Mouse (Mus musculus): Measurements from ENCODE around the gene Stxbp3.
"Not testable (repeated sequence)": the region's sequence is repeated elsewhere in the genome, so short reads cannot be mapped to it uniquely, and the experiment has no call there.

The Stxbp3 gene

DNA sequence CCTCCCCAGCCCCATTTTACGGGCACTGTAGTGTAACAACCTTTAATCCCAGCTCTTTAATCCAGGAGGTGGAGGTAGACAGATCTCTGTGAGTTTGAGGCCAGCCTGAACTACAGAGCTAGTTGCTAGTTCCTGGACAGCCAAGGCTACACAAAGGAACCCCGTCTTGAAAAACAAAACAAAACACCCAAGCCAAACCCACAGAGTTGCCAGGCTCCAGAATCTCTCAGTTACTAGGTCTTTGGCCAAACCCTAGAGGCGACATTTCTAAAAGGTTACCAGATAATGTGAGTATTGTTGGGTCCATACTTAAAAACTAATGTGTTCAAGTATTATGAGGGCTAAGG lies 16.8 kb upstream of the Stxbp3 start:
- no peak for DNase-seq (ENCODE audit: low read depth, low spot score)

DNA sequence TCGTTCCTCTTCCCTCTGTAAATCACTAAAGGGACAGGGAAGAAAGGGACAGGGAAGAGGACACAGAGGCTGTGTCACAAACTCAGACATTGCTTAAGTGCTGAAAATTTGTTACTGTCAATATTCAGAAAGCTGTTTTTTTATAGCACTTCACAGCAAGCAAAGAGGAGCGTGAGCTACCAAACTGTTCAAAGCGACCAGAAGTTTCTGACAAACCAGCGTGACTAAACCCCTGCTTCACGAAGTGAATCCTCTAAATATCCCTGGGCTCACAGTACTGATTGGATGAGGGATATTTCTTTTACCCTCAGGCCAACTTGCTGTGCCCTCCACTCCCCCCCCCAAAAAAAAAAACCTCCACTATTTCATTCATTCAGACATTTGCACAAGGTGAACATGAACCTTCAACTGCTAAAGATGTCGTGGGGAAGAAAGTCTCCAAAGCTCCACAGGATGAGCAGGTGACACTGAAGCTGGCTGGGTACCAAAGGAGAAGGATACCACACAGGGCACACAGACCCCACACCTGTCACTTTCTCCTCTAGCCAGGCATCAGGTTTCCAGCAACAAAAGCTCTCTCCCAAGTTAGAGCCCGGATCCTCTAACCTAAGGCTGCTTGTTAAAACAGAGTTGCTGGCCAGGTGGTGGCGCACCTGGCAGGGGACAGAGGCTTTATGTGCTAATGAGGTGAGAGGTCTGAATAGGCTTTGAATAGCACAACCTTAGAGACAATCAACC lies 16.2 kb upstream of the Stxbp3 start:
- DNase-seq (ENCODE audit: low read depth, low spot score): no peak

DNA sequence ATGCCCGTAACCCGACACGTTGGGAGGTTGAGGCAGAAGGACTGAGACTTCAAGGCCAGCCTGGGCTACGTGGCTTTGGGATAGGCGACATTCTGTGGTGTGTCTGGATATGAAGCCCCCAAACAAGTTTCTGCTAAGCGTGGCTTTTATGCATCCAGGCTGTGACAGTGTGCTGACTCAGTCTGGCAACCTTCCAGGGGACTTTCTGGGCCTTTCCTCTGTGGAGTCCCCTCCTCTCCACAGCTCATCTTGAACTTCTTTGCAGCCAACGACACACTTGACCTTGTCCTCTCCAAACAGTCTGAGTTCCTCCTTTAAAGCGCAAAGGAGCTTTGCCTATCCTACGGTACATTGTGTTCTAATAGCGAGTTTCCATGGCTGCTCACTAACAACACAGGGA lies 15.5 kb upstream of the Stxbp3 start:
- DNase-seq (ENCODE audit: low read depth, low spot score): no peak

DNA sequence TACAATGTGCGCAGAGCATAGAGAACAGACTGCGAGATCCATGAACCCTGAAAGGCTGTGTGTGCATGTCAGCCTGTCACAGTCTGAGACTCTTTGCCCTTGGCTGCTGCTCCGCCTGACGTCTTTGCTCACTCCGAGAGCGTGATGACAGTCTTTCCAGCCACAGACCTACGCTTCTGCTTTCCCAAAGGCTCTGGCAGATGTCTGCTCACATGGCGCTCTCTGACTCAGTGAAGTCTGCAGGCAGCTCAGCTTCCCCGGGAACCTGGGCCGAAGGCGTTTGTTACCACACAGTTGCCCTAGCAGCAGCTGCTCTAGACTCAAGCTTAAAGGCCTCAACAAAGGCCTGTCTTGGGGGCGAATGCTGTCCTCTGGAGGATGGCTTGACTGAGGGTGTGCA lies 15.0 kb upstream of the Stxbp3 start:
- no peak for DNase-seq (ENCODE audit: low read depth, low spot score)

DNA sequence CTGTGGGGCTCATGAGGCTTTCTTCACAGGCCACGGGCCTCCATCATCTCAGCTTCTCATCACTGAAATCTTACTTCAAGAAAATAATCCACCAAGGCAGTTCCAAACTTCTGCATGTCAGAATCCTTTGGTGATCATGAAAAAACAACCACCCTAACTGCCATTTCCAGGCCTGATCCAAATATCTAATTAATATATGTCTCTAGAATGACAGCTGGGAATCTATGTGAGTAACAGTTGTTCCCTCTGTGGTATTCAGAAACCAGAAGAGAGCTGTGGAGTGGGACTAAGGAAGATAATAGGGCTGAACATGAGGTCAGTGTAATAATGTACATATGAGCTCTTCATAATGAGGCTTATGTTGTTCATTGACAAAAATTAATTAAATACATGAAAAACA lies 12.9 kb upstream of the Stxbp3 start:
- no peak for DNase-seq (ENCODE audit: low read depth, low spot score)

DNA sequence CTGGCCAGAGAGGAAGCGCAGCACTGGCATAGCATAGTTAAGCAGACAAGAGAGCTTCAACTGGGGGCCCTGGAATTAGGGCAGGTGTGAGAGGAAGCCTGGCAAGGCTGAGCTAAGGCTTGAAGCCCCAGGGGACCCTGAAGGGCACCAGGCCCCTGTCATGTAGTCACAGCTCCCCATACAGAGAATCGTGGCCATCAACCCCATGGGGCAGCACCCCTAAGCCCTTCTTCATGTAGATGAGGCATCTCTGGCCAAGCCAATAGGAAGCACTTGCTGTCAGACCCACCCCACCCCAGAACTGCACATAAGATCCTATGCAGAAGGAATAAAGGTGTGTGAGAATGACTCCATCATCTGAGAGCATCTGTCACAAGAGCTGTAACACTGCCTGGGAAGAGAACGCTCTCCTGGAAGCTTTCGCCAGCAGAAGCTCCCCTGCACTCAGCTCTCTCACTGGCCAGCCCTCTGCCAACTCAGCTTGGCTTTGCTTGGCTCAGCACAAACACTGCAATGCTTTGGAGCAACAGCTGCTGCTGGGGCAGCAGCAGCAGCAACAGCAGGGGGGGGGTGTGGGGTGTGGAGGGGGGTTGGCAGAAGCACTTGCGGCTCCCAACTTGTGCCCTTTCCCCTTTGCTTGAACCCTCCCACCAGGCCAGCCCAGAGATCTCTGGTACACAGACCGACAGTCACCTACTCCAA lies 11.8 kb upstream of the Stxbp3 start:
- DNase-seq (ENCODE audit: low read depth, low spot score): no peak

DNA sequence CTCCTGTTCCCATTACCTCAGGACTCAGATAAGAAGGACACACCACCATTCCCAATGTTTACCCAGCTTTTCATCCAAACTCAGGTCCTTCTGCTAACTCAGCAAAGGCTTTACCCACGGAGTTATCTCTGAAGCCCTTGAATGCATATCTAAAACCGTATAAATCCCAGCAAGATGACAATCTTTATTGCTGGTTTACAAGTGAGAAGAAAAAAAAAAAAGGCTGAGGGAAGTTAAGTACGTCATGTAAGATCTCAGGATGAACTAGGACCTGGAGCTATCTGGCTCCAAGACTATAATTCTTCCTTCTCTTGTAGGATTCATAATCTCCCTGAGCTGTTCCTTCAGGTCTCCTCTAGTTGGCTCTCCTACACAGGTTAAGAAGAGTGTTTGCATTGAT lies 11.2 kb upstream of the Stxbp3 start:
- DNase-seq (ENCODE audit: low read depth, low spot score): no peak

DNA sequence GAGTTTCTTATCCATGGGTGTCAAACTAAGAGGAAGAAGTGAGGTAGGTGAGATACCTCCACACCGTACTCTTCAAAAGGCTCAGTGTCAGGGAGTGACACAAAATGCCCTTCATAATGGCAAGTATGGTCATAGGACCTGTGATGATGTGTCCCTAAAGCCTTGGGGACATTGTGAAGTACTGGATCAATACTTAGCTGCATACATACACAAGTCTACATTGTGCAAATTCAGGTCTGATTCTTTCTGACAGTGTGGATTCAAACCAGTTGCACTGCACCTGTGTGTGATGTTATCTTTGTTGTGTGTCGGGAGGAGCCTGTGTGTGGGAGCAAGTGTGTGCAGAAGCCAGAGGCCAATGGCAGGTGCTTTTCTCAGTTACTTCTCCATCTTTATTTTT lies 10.7 kb upstream of the Stxbp3 start:
- no peak for DNase-seq (ENCODE audit: low read depth, low spot score)

DNA sequence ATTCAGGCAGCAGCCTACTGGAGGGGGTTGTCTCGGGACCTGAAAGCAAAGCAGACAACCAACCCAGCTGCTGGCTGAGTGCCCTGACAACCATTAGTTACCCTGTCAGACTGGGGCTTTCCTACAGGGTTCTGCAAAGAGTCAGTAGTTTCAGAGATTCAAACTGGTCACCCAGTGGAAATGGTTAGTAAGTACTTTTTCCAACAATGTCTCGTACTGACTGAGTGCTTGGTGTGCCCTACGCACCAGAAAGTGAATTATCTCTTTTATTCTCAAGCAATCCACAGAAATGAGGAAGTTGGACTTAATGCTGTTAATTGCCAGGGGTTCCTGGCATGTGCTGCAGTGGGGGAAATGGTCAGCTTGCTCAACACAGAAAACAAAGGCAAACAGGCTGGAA lies 10.2 kb upstream of the Stxbp3 start:
- DNase-seq (ENCODE audit: low read depth, low spot score): no peak

DNA sequence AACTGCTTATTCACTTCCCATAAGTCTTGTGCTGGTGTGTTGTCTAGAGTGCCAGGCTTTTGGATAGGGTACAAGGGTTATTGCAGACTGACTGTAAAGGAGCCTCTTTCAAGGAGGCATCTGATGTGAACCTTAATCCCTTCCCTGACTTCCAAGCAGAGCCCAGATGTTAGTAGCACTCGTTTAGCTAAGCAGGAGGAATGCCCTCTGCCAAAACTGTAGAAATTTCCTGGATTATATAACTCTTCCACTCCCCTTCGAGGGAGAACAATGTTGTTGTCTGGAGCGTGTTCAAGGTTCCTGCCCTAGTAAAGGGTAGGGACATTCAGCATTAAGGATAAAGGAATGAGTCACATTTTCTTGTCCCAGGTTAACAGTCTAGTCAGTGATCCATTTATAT lies 6.3 kb upstream of the Stxbp3 start:
- no peak for DNase-seq (ENCODE audit: low read depth, low spot score)

DNA sequence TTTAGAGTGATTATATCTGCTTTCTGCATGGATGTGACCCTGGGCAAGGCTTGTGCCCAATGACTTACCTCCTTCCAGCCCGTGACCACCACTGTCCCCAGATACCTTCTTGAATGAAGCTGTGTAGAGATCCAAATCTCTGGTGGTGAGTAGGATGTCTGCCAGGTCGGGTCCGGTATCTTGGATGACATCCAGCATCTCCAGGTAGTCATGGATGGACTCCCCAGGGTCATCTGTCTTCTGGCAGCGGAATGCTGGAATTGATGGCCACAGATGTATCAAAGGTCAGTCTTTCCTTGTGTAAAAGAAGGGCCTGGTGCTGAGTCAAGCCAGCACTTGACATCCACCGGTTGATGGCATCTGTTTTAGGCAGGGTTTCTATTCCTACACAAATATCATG lies 4.2 kb upstream of the Stxbp3 start:
- DNase-seq (ENCODE audit: low read depth, low spot score): no peak

DNA sequence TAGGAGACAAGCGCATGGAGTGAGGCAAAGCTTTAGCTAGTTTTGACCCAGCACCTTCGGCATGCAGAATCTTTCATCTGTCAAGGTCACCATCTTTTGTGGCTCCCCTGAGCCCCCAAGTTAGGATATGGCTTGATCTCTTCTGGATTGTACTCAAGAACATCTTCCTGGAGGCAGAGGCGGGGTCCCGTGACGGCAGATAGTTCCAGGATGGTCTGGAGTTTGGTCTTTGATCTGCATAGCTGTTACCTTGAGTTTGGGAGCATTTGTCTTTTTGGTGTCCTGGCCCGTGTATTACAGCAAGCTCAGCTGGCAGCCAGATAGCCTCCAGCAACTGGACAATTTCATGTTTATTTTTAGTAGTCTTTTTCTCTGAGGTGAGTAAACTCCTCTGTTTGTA lies 3.7 kb upstream of the Stxbp3 start:
- no peak for DNase-seq (ENCODE audit: low read depth, low spot score)

DNA sequence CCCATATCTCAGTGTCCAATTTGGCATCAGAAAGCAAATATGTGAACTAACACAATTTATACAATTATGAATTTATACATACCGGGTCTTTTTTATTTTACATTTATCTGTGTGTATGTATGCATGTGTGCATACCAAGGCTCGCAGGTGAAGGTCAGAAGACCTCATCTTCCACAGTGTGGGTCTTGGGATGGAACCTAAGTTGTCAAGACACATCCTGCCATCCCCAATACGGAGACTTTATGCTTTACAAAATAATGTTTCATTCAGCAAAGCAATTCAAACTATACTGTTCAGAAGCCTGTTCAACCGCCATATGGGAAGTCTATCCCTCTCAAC lies 359 bp upstream of the Stxbp3 start:
- DNase-seq (ENCODE audit: low read depth, low spot score): no peak

DNA sequence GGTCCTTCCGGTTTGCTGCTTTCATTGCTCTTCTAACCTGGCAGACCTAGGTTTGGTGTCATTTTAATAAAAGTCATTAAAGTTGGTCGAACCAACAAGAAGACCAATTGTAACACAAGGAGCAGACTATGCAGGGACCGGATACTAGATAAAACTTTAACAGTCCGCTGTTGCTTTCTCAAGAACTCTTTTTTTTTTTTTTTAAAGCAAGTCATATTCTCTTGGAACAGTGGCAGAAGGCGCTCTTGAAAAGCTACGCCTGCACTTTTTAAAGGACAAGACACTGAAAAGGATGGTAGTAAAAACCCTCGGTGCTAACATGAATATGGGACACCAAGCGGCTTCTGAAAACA lies 703 bp downstream of the Stxbp3 start:
- no peak for DNase-seq (ENCODE audit: low read depth, low spot score)

DNA sequence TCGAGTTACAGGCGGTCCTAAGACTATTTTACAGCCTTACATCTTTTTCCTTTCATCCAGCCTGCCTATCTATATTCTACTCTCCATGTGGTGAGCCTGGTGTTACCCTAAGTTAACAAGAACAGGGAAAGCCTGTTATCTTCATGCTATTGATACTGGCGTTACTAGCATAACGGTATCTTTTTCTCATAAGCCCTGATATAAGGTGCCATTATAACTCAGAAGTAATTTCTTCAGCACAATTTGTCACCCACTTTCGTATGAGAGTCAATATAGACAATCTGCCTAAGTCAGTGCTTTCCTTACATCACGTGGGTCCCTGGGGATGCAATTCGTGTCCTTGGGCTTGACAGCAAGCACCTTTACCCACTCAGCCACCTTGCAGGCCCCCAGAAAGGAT lies 1.3 kb downstream of the Stxbp3 start:
- DNase-seq (ENCODE audit: low read depth, low spot score): no peak

DNA sequence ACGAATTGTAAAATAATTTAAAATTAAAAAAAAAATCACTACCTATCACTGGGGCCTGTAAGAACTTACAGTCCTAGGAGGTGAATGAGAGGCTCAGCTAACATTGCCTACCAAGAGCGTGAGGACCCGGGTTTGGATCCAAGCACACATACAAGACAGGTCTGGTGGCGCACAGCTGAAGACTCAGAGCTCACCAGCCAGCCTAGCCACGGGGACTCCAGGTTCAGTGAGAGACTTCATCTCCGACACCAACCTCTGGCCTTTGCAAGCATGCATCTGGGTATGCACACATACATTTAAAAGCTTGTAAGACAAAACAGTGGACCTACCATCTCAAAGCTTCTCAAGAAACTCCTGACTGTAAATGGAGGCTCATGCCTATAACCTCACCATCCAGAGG lies 3.4 kb downstream of the Stxbp3 start:
- DNase-seq (ENCODE audit: low read depth, low spot score): no peak

DNA sequence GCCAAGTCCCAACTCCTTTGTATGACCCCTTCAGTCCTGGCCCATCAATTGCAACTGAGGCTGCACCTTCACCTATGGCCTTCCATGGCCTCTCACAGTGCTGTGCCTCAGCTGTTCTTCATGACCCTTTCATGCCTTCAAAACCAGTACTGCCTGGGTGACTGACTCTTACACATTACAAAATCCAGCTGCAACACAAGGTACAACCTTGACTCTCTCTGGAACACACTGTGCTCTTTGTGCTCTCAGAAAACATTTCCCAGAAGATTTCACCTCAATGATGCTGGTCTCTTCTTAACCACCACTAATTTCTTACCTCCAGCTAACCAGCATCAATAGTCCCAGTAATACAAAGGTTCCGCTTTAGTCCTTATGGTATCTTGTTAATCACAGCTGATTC lies 6.6 kb downstream of the Stxbp3 start:
- DNase-seq (ENCODE audit: low read depth, low spot score): not testable (repeated sequence)

DNA sequence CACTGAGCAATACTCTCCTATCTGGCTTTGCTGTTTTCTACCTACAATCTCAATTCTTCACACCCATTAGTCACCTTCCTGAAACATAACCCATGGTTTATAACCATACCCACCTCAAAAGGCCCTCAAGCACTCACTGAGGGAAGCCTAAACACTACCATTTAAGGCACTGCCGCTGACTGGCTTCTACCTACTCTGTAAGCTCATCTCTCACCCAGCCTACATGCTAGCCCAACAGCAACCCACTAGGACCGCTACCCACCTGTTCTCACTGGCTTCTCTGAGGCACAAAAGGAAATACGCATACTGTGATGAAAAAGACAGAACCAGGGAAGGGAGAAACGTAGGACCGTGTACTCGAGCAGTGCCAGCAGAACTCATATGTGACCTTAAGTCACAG lies 8.6 kb downstream of the Stxbp3 start:
- DNase-seq (ENCODE audit: low read depth, low spot score): no peak

DNA sequence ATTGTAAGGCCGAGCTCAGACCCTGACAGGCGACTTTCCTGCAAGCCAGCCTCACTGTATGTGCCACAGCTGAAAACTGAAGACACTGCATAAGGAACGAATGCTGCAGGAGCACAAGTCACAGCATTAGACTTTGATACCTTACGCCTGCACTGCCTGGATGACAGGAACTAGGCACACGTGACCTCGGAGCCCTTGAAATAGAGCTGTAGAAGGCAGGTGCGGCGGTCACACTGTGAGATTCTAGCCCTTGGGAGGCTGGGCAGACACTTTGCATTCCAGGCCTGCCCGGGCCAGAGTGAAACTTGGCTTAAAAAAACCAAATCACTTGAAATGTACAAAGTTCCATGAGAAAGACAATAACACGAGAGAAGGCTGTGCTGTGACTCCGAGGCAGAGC lies 9.8 kb downstream of the Stxbp3 start:
- DNase-seq (ENCODE audit: low read depth, low spot score): no peak

DNA sequence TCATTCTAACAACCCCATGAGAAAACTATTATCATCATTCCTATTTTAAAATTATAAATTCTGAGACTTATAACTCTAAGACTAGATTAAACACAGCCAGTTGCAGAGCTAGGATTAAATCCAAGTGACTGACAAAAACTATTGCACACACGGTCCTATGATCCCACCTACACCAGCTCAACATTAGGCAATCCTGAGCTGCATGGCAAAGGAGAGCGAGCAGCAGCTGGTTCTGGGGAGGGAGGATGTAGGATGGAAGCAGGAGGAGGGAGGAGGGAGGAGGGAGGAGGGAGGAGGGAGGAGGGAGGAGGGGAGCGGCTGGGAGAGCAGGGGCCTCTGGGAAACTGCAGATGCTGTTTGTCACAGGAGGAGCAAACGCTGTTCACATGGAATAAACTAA lies 24.7 kb downstream of the Stxbp3 start:
- no peak for DNase-seq (ENCODE audit: low read depth, low spot score)

DNA sequence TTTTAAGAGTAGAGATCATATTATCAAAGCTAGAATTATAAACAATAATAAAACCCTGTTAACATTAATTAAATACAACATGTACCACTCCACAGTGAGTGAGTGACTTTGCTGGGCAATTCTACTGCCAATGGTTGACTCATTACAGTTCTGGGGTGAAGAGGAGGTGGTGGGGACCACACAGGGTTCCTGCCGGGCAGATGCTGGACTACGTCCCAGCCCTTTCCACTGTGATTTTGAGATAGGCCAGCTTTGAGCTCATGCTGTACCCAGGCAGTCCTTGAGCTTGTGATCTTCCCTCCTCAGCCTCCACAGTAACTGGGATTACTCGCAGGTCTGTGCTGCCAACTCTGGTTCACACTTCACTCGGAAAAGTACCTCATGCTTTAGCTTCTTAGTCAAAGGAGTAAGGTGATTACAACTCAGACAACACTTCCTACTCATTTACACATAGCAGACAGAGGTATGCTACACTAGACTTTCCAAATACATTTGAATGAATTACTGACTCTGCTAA lies 29.5 kb downstream of the Stxbp3 start:
- no peak for DNase-seq (ENCODE audit: low read depth, low spot score)

DNA sequence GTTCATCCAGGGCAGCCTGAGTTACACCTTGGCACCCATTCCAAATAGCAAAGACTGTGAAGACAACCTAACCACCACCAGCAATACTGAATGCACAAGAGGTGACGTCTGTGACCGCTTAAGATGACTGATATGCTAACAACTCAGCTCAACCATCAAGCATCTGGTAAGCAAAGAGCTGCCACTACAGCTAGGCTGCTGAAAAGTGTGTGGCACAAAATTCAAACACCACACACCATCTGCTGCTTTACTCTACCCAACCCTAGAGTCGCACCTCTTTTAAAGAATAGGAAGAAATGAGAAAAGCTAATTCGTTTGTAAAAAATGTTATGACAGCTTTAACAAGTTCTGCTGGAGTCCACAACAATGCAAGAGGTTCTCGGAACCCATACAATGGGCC lies 34.7 kb downstream of the Stxbp3 start:
- DNase-seq (ENCODE audit: low read depth, low spot score): no peak

DNA sequence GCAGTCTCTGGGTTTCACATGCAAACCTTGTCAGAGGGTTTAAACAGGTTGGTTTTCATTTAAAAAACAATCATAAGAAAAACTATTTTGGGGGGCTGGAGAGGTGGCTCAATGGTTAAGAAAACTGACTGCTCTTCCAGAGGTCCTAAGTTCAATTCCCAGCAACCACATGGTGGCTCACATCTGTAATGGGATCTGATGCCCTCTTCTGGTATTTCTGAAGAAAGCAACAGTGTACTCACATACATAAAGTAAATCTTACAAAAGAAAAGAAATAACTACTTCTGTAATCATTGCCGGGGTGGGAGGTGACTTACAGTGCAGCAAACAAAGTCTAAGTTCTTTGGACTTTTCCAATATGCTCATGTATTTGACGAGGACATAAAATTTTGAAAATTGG lies 42.0 kb downstream of the Stxbp3 start:
- DNase-seq (ENCODE audit: low read depth, low spot score): no peak

DNA sequence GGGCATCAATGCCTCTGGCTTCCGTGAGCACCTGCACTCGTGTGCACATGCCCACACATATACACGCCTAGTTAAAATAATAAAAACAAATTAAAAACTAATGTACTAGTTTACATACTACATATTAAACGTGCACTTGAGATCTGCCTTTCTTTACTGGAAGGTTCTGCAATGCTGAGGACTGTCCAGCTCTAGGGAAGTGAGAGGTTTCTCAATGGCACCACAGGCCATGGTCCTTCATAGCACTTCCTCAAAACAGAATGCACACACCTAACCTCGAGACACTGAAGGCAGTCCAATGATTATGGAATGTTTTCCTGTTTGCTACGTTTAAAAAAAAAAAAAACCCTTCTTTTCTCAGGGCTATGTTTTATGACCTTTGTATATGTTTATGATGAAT lies 42.6 kb downstream of the Stxbp3 start:
- DNase-seq (ENCODE audit: low read depth, low spot score): no peak

All from retina, adult 2 months (tissue).